Mouse (Mus musculus): ENCODE measurements at regions not wholly inside any gene's neighbourhood (a gene's known extent, or its start where the extent isn't known, plus 50 kb on each side); places are given as distances from the start of the nearest gene placed in this dataset.
A peak's percentile ranks its signal among the peaks of the same experiment; 100 is the strongest.

GRCm38 (mm10) chr1:22222836-22223235 is 261.1 kb upstream of the Kcnq5 start:
- no peak for DNase-seq

- DNase-seq = no peak
These were observed 250.1 kb upstream of the Kcnq5 start for GRCm38 (mm10) chr1:22211795-22212194.

GRCm38 (mm10) chr1:22211232-22211631 is 249.5 kb upstream of the Kcnq5 start:
- DNase-seq = no peak

GRCm38 (mm10) chr1:22210621-22211020 is 248.9 kb upstream of the Kcnq5 start:
- DNase-seq = no peak

- DNase-seq = no peak
These were observed 246.5 kb upstream of the Kcnq5 start for GRCm38 (mm10) chr1:22208287-22208686.

- no peak for DNase-seq
These were observed 245.2 kb upstream of the Kcnq5 start for GRCm38 (mm10) chr1:22206935-22207334.

- no peak for DNase-seq
These were observed 206.0 kb upstream of the Kcnq5 start for GRCm38 (mm10) chr1:22167621-22168181.

GRCm38 (mm10) chr1:22136571-22137122 is 174.9 kb upstream of the Kcnq5 start:
- no peak for DNase-seq

- peak; percentile 4 for DNase-seq
These were observed 156.6 kb upstream of the Kcnq5 start for GRCm38 (mm10) chr1:22118266-22118772.

- DNase-seq = no peak
These were observed 154.7 kb upstream of the Kcnq5 start for GRCm38 (mm10) chr1:22116466-22116865.

GRCm38 (mm10) chr1:22105496-22105895 is 143.8 kb upstream of the Kcnq5 start:
- peak; percentile 28 for DNase-seq

- no peak for DNase-seq
These were observed 109.8 kb upstream of the Kcnq5 start for GRCm38 (mm10) chr1:22071405-22072117.

GRCm38 (mm10) chr1:22070028-22070427 is 108.3 kb upstream of the Kcnq5 start:
- no peak for DNase-seq
